Mouse (Mus musculus) forelimb bud, embryonic 11.5 days (tissue): ENCODE data around the gene Mgat4d.
"Not testable (repeated sequence)": the region's sequence is repeated elsewhere in the genome, so short reads cannot be mapped to it uniquely, and the experiment has no call there.

Experiments
- DNase-seq: peaks from one replicate; pipeline ENCODE4 v3.0.0-alpha.2; 2012; ENCODE audit warnings: low read depth, low spot score

Gene Mgat4d

DNA sequence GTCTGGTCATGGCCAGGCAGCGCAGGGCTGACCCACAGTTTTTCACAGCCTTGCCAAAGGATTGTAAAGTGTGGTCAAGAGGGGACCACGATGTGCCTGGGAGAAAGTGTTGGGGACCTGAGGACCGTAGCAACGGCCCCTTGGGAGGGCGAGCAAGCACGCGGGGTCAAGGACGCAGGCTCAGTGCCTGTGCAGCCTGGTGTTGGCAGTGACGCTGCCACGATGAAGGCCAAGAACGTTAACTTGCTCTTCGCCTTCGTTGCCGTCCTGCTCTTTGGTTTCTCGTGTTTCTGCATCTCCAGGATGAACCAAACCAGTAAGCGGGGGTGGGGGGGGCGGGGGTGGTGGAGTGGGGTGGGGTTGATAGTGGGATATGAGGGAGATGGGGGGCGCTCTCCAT is at the start of gene Mgat4d:
Gene Mgat4d, plus strand, starts transcription at position 209 of the 400 bp plus-strand sequence.
- DNase-seq = no peak

DNA sequence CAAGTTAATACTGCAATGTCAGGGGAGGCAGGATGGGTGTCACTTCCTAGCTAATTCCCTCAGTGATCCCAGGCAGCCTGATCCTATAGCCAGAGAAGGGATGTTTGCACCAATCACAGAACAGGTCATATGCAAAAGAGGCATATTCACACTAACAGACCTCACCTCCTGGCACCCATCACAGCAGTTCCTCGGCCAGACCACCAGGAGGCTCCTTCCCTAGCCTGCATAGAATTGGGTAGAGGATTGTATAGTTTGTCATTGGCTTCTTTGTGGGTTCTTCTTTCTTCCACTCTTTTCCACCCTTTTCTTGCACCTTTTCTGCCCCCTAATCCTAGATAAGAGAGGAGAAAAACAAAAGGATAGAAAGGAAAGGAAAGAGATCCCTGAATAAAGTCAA is 48.1 kb upstream of the Mgat4d start:
- no peak for DNase-seq

DNA sequence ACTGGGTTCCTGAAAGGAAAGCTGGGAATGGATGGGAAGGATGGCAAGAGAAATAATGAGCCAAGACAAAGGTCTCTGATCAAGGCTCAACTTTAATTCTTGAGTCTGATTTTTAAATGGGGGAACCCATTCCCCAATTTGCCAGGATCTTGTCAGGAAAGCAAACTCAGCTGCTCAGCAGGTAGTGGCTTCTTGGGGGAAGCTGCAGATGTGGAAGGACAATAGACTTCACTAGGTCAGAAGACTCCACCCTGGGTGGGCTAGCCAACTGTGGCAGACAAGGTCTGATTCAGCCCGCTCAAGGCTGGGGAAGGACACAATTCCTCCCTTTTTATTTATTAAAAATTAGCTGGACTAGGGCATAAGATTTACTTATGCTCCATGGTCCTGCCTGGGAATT is 43.3 kb upstream of the Mgat4d start:
- no peak for DNase-seq

DNA sequence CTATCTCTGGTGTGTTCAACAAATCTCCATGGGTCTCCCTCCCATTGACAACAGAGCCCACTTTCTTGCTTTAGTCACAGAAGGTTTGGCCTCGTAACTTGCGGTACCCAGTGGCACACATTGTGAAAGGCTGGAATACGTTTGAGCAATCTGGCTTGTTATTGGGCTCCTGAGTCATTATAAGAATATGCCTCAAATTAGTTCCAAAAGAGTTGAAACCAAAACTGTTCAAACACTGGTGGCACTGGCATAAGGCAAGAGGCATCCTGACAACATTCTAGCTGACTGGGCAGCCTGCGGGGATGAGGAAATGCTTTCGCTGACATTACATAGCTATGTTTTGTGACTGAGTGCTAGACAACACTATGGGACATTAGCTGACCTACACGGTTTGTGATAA is 38.4 kb upstream of the Mgat4d start:
- DNase-seq = no peak

DNA sequence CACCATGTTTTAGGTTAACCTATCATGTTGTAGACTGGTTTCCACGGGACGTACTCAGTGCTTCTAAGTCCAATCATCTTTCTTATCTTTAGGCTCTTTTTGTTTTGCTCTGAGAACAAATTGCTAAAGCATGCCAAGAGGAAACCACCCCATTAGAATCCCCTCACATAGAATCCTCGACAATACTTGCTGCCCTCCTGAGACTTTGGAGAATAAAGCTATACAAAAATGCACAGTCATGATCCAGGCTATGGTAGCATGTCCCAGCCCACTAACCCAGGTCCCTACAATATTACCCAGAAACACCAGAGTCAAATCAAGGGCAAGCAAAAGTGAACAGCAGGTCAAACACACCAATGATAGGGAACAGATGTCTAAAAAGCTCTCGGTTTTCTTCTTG is 33.2 kb upstream of the Mgat4d start:
- not testable (repeated sequence) for DNase-seq

DNA sequence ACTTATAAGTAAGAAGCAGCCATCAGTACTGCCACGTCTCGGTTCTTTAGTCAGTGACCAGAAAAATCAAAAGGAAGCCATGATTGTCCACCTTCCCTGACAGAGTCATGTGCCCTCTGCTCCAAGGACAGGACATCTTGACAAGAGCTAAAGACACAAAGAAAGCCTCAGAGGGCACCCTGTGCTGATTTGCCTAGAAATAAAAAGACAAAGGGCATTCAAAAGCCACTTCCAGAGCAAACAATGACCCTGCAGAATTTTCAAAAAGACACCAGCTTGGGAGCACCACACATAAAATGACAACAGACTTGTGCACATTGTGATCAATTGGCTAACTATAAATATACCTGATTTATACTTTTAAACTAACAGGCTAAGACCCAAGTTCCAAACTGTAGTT is 32.6 kb upstream of the Mgat4d start:
- no peak for DNase-seq

DNA sequence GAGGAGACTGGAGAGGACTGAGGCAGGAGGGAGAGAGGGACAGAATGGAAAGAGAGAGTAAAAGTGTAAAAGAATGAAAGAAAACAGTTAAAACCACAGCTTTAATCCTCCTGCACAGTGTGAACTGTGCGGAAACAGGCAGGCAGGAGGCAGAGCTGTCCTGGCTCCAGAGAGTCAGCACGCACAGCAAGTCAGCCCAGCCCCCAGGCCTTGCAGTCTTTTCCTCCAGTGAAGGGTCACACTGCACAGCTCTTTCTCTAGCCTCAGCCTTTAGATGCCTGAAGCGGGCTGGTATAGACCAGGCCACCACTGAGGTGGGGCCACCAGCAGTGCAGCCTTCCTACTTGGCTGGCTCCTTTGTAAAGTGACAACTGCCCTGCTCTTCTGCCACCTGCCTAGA is 27.7 kb upstream of the Mgat4d start:
- no peak for DNase-seq

DNA sequence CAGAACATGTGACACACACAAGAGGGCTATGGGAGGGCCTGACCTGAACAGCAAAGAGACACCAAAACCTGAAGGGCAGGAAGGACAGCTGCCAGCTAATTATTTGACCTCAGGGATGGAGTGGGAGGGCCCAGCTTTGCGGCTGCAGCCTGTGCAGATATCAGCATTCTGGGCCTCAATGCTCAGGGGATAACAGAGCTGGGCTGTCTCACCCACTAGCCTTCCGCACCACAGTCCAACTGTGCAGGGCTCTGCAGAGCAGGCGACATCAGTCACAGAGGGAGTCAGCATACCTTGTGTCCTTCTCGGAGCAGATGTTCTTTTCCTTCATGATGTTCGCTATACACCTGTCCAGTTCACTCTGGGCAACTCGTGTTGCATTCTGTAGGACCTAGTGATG is 25.9 kb upstream of the Mgat4d start:
- DNase-seq = no peak

DNA sequence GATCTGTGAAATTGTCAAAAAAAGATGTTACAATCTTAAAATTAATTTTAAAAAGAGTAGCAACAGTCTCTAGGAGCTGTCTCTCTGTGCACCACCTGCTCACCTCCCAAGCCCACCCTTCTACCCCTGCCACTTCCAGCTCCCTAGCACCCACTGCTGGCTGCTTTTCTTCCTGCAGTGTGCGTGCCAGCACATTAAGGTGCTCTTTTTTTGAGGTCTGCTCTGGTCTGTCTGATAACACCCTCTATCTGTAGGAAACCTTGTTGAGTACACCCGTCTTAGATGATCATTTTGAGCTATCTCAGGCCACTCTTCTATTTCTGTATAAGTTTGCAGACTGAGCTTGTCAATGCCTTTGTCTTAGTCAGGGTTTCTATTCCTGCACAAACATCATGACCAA is 25.2 kb upstream of the Mgat4d start:
- DNase-seq = no peak

DNA sequence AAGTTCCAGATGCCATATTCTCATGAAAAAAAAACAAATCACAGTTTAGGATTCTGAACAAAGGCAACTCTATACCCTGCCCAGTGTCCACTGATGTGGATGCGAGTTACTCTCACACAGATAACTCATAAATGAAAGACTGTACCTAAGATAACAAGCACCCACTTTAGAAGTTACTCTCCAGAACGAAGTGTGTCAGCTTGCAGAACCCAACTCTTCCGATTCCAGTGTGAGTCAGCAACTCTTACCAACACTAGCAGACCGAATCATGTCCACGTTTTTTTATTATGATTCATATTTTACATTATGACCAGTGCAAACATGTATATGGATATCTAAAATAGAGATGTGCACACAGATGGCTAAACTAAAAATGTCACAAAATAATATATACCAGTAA is 20.4 kb upstream of the Mgat4d start:
- DNase-seq = no peak

DNA sequence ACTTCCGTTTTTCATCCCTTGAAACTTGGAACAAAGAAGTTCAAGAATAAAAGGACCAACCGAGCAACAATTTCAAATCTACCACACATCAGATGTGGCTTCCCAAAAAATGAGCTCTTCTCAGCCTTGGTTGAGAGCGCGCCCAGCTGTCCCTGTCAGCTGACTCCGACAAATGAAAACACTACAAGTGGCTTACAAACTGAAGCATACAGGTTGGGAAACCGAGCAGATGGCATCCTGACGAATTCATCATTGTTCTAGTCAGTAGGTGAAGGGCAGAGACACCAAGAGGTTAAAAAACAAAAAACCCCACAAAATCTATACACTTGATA is 16.7 kb upstream of the Mgat4d start:
- peak; percentile 14 for DNase-seq

DNA sequence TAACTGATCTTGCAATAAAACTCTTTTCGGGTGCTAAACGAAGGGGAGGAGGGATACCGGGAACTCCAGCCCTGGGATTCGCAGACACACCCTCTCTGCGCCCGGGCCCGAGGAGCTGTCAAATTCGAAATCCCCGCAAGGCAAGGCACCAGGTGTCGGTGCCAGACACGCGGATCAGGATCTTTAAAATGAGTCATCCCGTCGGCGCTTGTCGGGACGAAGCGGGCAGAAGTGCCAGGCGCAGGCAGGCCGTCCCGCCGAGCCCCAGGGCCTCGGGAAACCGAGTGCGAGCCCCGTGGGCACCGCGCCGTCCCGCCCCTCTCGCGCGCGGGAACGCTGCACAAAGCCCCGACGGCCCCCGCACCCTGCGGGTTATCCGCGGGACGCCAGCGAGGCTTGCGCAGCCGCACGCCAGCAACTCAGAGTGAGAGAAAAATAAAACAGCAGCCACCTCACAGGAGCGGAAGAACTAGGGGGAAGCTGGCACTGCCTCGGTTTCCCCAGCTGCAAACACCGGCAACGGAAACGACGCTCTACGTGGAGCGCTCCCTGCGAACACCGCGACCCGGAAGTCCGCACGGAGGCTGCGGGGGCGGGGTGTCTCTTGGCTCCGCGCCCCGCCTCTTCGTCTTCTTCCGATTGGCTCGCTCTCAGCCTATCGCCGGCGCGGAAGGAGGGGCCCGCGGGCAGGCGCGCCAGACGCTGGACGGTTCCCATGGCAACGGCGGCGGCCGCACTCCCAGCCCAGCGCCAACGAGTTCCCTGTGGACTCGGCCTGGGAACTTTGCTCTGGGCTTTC is 16.2 kb upstream of the Mgat4d start, which contains the start of gene Elmod2:
Gene Elmod2, minus strand, starts transcription at position 588 of the 799 bp plus-strand sequence.
- peak; percentile 93 for DNase-seq

DNA sequence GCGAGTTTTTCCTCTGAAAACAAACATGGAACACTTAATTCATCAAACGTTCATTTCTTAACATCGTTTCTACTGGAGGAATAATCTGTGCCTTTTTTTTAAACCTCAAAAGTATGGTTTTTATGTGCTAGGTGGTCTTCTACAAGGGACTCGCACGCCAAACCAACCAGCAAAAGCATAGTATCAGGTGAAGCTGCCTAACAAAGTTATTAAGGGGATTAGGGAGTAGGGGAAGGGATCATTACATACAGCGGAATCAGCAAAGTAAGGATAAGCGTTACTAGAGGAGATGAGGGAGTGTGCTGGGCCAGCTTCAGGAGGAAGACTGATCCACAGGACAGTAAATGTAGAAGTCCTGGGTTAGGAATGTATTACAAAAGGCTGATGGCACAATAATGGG is 15.4 kb upstream of the Mgat4d start:
- DNase-seq = no peak

DNA sequence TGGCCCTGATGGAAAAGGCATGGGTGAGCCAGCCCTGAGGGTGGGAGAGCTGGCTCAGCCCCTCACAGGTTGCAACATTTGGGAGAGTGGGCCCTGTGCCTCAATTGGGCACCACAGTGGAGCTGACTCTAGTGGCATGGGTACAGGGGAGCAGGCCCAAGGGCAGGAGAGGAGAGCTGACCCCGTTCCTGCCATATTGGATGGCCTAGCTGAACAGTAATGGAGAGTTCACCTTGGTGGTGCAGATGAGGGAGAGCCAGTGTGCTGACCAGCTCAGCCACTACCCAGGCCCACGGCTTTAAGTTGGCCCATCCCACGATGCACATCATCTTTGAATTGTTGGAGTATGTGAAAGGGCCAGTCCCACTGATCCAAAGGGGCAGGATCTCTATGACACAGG is 6.2 kb upstream of the Mgat4d start:
- no peak for DNase-seq

DNA sequence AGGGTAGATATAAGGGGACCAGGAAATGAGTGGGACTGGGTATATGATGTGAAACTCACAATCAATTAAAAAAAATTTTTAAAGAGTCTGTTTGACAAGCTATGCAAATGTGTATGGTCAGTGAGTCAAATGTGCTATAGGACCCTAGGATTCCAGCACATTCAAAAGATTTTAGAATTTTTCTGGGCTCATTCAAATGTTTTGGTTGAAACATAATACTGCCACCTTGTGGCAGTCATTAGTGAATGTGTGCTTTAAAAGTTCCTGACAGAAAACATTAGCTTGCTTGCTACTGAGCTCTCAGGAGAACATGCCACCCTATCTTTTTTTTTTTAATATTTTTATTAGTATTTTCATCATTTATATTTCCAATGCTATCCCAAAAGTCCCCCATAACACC is 5.6 kb upstream of the Mgat4d start:
- peak; percentile 25 for DNase-seq

DNA sequence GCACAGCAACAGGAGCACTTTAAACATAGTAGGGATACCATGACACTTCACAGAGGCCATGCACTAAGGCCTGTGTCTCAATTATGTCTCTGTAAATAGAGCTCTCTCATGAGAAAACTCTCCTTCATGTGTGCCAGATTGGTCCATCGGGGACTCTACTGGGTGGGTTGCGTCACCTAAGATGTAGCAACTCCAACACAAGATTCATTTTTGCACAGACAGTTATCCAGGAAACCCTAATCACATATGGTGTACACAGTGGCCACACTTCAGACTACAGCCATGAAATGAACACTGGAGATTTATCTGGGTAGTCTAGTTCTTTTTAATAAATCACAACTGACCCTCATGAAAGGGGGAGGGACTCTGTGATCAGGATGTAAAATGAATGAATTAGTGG is 3.0 kb downstream of the Mgat4d start:
- DNase-seq = no peak

DNA sequence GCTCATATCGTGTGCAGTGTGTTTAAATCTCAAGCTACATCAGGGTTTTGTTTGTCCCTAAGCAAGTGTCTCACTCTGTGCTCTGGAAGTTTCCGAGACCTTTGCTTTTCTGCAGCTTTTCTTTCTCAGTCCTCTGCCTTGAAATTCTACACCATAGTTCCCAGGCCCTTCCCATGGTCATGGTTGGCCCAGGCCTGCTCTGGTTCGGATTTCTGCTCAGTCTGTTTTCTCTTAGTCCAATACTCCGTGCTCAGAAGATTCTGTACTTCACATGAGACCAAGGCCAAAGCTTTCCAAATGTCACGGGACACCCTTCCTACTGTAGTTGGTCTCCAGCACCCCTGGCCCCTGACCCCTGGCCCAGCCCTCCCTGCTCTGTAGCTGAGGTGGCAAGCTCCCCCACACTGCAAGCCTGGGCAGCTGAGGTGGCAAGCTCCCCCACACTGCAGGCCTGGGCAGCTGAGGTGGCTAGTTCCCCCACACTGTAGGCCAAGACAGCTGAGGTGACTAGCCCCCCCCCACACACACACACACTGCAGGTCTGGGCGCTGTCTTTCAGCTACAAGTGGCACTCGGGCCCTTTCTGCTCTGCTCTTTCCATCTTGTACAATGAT is 15.0 kb downstream of the Mgat4d start:
- DNase-seq = peak; percentile 70

DNA sequence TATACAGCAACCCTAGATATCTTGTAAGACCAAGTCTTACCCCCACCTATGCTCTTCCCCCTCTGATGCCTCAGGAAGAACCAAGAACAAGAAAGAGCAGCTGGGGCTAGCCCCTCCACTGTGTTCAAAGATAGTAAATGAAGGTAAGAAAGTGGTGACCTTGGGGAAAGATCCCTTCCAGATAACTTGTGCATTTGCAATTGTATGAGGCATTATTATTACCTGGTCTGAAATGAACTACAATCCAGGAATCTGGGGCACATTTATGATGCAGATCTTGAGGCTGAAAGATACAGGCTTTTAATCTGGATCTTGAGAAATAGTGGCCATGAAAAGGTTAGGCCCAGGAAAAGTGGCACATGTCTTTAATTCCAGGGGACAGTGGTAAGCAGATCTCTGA is 29.0 kb downstream of the Mgat4d start:
- DNase-seq = no peak

DNA sequence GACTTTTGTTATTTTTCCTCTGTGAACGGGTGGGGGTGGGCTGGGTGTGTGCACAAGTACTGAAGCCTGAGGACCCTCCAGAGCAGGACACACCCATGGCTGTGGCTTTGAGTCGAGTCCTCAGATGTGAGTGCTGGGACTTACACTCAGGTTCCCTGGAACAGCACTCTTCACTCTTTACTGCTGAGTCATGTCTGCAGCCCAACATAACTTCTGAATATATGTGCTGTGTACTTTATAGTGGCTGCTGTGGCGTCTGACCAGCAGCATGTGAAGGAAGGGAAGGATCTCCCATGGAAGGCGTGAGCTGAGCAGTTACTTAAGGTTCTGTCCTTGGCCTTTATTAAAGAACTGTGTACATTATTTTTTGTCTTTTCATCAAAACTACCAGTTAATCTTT is 31.9 kb downstream of the Mgat4d start:
- no peak for DNase-seq

DNA sequence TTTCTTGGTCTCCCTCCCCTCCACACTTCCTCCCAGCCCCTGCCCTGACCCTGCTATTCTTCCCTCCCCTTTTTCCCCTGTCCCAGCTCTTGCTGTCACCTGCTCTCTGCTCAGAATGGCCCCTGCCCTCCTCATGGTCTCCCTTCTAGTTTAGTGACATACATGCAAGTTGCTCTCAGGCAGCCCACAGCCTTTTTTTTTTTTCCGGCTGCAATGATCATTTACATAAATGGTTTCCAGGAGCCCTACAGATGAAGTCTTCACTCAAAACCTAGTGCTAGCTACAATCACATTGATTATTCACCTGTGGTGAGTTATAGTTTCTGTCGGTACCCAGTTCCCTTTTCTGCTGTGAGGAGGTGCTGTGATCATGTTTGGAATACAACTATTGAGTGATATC is 32.7 kb downstream of the Mgat4d start:
- DNase-seq = no peak

DNA sequence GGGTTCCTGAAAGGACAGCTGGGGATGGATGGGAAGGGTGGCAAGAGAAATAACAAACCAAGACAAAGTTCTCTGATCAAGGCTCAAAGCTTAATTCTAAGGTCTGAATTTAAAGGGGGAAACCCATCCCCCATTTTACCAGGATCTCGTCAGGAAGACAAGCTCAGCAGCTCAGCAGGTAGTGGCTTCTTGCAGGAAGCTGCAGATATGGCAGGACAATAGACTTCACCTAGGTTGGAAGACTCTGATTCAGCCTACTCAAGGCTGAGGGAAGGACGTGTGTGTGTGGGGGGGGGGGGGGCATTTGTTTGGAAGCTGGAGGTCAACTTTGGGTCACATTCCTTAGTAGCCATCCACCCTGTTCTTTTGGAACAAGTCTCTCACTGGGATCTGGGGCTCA is 34.6 kb downstream of the Mgat4d start:
- no peak for DNase-seq

DNA sequence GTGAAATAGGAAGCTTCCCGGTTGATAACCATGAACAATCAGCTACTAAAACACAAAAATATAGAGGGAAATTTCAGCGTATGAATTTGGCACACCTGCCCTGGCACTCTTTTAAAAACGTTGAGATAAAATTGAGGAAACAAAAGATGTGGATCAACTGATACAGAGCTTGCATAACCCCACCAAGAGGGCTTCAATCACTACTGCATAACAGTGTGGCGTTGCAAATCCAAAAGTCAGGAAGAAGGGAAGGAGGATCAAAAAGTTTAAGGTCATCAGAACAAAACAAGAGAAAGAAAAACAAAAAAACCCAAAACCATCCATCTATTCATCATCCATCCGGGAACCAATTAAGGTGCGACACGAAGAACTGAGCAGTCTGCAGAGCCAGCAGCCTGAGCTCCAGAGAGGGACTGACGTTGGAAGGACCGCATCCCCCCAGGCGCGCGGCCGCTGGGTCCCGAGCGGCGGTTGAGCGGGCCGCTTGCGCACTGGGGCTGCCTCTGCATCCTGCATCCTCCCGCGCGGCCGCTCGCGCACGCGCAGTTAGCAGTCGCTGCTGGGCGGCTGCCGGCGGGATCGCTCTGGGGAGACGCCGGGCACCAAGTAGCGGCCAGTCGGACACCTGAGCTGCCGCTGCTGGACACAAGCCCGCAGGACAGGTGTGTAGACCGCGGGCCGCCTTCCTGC is 41.2 kb downstream of the Mgat4d start, which contains the start of gene Clgn:
Gene Clgn, plus strand, starts transcription at position 552 of the 690 bp plus-strand sequence.
- DNase-seq = peak; percentile 84
